Mouse (Mus musculus) heart, embryonic 11.5 days (tissue): Measurements from ENCODE around the gene Creb3l1. TPM values are rescaled to one million over a fixed set of nuclear protein-coding genes. Genes with fewer than 3 reads are reported as not detected.
A peak's percentile ranks its signal among the peaks of the same experiment; 100 is the strongest.

Experiments
- ATAC-seq: fragments of 200-750 bp; cut with Nextera tagmentation; replicated peaks from 2 replicates; pipeline ENCODE4 v1.8.0; 2017; ENCODE audit warnings: moderate library complexity; ENCODE audit not compliant: insufficient number of reproducible peaks, low FRiP score, low TSS enrichment
- H3K27ac ChIP-seq: fragments of 300-500 bp; sonication (generic); 2 replicates; pipeline ENCODE4 v1.5.1; 2014; ENCODE audit warnings: mild to moderate bottlenecking, low read depth, low read length
- H3K27me3 ChIP-seq: fragments of 300-500 bp; sonication (generic); 2 replicates; pipeline ENCODE4 v1.6.1; 2014; ENCODE audit warnings: mild to moderate bottlenecking, low read length, mixed read lengths; ENCODE audit not compliant: control insufficient read depth, insufficient read depth
- H3K36me3 ChIP-seq: fragments of 300-500 bp; sonication (generic); 2 replicates; pipeline ENCODE4 v1.6.1; 2014; ENCODE audit warnings: mild to moderate bottlenecking, low read length, moderate library complexity, mixed read lengths; ENCODE audit not compliant: control insufficient read depth, insufficient read depth
- H3K4me1 ChIP-seq: fragments of 300-500 bp; sonication (generic); 2 replicates; pipeline ENCODE4 v1.6.1; 2014; ENCODE audit warnings: low read length; ENCODE audit not compliant: control insufficient read depth, insufficient read depth
- H3K4me2 ChIP-seq: fragments of 300-500 bp; sonication (generic); 2 replicates; pipeline ENCODE4 v1.6.1; 2014; ENCODE audit warnings: mild to moderate bottlenecking, moderate library complexity
- H3K4me3 ChIP-seq: fragments of 300-500 bp; sonication (generic); 2 replicates; pipeline ENCODE4 v1.5.1; 2014; ENCODE audit warnings: low read depth, low read length
- H3K9ac ChIP-seq: fragments of 300-500 bp; sonication (generic); 2 replicates; pipeline ENCODE4 v1.6.1; 2014; ENCODE audit warnings: mild to moderate bottlenecking, low read depth, low read length, moderate library complexity
- H3K9me3 ChIP-seq: fragments of 300-500 bp; sonication (generic); replicated peaks from 2 replicates; pipeline ENCODE4 v1.6.1; 2016; ENCODE audit warnings: low read length; ENCODE audit not compliant: control insufficient read depth
- WGBS: fragments of 180-500 bp; shearing (Covaris S2); extraction: QIAGEN DNeasy Blood & Tissue Kit; methylation state at CpG from one replicate; pipeline ENCODE4 v1.1.7; 2014; ENCODE audit not compliant: insufficient replicate concordance; 5-methylcytosine and 5-hydroxymethylcytosine counted together
- polyA plus RNA-seq: library from polyadenylated mRNA; unstranded; fragments of >200 nt; fragmentation: Nextera tagmentation; extraction: Ambion mirVana; gene quantifications from 2 replicates; pipeline ENCODE4 v1.2.1, GENCODE M21; 2014

Creb3l1 gene
- polyA plus RNA-seq, 1 experiment from 2014 or later: 8.2 TPM

DNA sequence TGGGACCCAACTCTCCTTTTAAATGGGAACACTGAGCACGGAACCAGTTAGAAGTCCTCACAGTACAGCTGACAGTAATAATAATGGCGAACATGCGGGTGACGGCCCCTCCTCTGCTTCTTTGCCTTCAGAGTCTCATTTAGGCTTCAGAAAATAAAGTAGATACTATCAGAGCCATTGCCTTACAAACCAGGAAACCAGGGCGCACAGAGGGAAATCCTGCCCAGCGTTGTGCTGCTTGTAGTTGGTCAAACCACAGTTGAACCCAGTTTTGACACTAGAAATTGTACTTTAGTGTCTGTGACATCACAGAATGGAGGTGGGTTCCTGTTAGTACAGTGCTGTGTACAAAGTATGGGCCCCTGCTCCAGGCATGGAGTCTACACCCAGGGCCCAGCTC is 10.1 kb downstream of the Creb3l1 start:
- 70% methylated on average over 6 of the region's 6 CpGs for WGBS
- no peak overlapping the region for H3K4me3 ChIP-seq
- 0 out of 2 replicates have a peak, but pooled peaks cover 3% of the 10 kb centered on the region for H3K27me3 ChIP-seq
- H3K27ac ChIP-seq: no peak overlapping the region
- no peaks in the 10 kb centered on the region for H3K36me3 ChIP-seq
- ATAC-seq: no peak
- H3K9ac ChIP-seq: no peak overlapping the region
- H3K4me2 ChIP-seq: no peak overlapping the region
- no peaks in the 10 kb centered on the region for H3K9me3 ChIP-seq
- peaks cover 23% of the 10 kb centered on the region for H3K4me1 ChIP-seq

GRCm38 (mm10) chr2:92012768-92013445 is 11.4 kb downstream of the Creb3l1 start:
- no peak overlapping the region for H3K9ac ChIP-seq
- 0 out of 2 replicates have a peak, but pooled peaks have one; percentile 16 for ATAC-seq

DNA sequence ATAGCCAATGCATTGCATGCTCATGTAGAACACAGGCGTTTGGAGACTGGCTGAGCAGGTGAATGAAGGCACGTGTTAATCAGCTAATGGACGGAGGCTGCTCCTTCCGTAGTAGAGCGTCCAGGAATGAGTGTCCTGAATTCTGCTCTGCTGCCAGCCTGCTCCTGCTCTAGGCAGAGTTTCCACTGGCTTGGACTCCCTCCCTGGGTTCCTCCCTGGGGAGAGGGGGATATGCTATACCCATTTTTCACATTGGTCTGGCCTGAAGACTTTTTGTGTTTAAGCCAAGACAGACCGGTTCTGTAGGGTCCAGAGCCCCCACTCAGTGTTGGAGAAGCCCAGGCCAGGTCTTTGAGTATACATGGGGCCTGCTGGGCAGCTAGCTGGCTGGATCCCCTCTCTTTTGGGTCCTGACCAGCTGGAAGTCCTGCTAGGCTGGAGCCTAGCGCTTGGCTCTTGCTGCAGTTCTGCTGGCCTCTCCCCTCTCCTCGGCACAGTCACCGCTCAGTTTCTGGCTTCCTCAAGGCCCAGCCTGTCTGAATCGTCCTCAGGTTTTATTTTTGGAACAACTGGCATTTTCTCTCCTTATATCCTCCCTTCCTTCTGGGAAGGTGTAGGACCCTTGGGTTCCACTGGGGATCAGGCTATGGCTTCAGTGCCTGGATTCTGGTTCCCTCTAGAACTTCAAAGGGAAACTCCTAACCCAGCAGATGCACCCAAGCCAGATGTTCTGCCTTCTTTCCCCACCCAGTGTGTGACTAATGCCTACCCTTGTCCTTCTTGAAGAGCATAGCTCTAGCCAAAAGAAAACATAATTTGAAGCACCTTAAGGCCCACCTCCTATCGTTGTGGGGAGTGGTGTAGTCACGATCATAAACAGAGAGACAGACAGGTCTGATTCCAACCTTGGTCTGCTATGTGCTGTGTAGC is 12.6 kb downstream of the Creb3l1 start:
- no peak overlapping the region for H3K9ac ChIP-seq
- H3K4me2 ChIP-seq: no peak overlapping the region
- H3K4me1 ChIP-seq: peaks cover 42% of the 10 kb centered on the region
- no peak overlapping the region for H3K4me3 ChIP-seq
- H3K27me3 ChIP-seq: 0 out of 2 replicates have a peak, but pooled peaks cover 3% of the 10 kb centered on the region
- H3K36me3 ChIP-seq: no peaks in the 10 kb centered on the region
- ATAC-seq: no peak
- WGBS: 75% methylated on average over 12 of the region's 12 CpGs
- no peaks in the 10 kb centered on the region for H3K9me3 ChIP-seq
- H3K27ac ChIP-seq: no peak overlapping the region

More at GRCm38 (mm10) chr2:92012768-92013445, 11.4 kb downstream of the Creb3l1 start:
- no peaks in the 10 kb centered on the region for H3K9me3 ChIP-seq
- peaks cover 30% of the 10 kb centered on the region for H3K4me1 ChIP-seq
- H3K4me3 ChIP-seq: no peak overlapping the region
- H3K27me3 ChIP-seq: 0 out of 2 replicates have a peak, but pooled peaks cover 3% of the 10 kb centered on the region
- H3K4me2 ChIP-seq: no peak overlapping the region
- no peaks in the 10 kb centered on the region for H3K36me3 ChIP-seq
- WGBS: 18% methylated on average over 8 of the region's 8 CpGs
- no peak overlapping the region for H3K27ac ChIP-seq

GRCm38 (mm10) chr2:92008623-92009404 is 15.5 kb downstream of the Creb3l1 start:
- Histone ChIP-seq H3K27ac (peak overlapping the region; percentile 74), H3K4me1 (peaks cover 41% of the 10 kb centered on the region), H3K4me2 (peak overlapping the region; percentile 94), H3K9me3 (no peaks in the 10 kb centered on the region), H3K9ac (peak overlapping the region; percentile 76), H3K27me3 (0 out of 2 replicates have a peak, but pooled peaks cover 3% of the 10 kb centered on the region), H3K36me3 (no peaks in the 10 kb centered on the region), H3K4me3 (peak overlapping the region; percentile 55)
- 3% methylated on average over 20 of the region's 20 CpGs for WGBS
- peak; percentile 17; the same call in 1 of the 2 replicates for ATAC-seq

DNA sequence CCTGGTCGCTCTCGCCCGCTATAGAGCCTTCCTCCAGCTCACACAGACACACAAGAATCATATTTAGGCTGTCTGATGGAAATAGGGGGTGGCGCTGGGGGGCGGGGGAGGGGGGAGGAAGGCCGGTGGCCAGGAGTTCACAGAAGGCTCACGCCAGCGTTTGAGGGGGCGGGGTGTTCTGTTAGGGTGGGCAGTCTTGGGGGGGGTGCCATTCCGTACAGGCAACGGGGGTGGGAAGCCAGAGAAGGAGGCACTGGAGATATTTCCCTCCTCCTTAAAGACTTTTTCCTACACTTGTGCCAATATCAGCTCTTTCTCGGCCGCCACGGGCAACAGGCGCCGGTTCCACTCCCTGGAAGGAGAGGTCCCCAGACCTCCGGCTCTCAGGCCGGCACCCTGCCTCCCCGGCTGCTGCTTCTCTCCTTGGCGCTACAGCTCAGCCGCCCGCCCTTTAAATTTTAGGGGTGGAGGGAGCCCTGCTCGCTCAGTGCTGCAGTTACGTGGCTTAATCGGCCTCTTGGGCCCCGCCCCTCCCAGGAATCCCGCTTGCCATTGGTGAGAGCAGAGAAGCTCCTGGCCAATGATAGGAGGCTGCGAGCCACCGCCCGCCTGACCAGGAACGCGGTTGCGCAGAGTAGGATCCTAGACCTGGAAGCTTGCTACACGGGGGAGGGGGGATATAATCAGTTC is 16.2 kb downstream of the Creb3l1 start:
- Histone ChIP-seq H3K9me3 (no peaks in the 10 kb centered on the region), H3K4me1 (peaks cover 34% of the 10 kb centered on the region), H3K36me3 (no peaks in the 10 kb centered on the region), H3K4me2 (peak overlapping the region; percentile 94), H3K9ac (peak overlapping the region; percentile 76), H3K4me3 (peak overlapping the region; percentile 55), H3K27ac (peak overlapping the region; percentile 91), H3K27me3 (0 out of 2 replicates have a peak, but pooled peaks cover 3% of the 10 kb centered on the region)
- WGBS: 0% methylated on average over 32 of the region's 34 CpGs
- peak; percentile 90 for ATAC-seq

GRCm38 (mm10) chr2:92006983-92007921 is 17.1 kb downstream of the Creb3l1 start:
- Histone ChIP-seq H3K9me3 (no peaks in the 10 kb centered on the region), H3K9ac (peak overlapping the region; percentile 68), H3K36me3 (no peaks in the 10 kb centered on the region), H3K4me1 (peaks cover 27% of the 10 kb centered on the region), H3K4me2 (peak overlapping the region; percentile 94), H3K4me3 (peak overlapping the region; percentile 55), H3K27me3 (0 out of 2 replicates have a peak, but pooled peaks cover 3% of the 10 kb centered on the region), H3K27ac (peak overlapping the region; percentile 91)
- 0 out of 2 replicates have a peak, but pooled peaks have one; percentile 25 for ATAC-seq
- under 1% methylated on average over 28 of the region's 28 CpGs for WGBS

- no peaks in the 10 kb centered on the region for H3K36me3 ChIP-seq
- no peak for ATAC-seq
- H3K27me3 ChIP-seq: no peaks in the 10 kb centered on the region
- no peaks in the 10 kb centered on the region for H3K9me3 ChIP-seq
- peaks cover 25% of the 10 kb centered on the region for H3K4me1 ChIP-seq
- peak overlapping the region; percentile 68; the same call in 1 of the 2 replicates for H3K9ac ChIP-seq
- H3K27ac ChIP-seq: no peak overlapping the region; the same call in 1 of the 2 replicates
- WGBS: 38% methylated on average over 6 of the region's 6 CpGs
- H3K4me2 ChIP-seq: peak overlapping the region; percentile 94
- H3K4me3 ChIP-seq: peak overlapping the region; percentile 55
Measured at GRCm38 (mm10) chr2:92006491-92006890, 17.8 kb downstream of the Creb3l1 start.
